Mouse (Mus musculus) adrenal gland, adult 8-10 months (tissue): ENCODE results near the gene A630095N17Rik. TPM values are rescaled to one million over a fixed set of nuclear protein-coding genes. Genes with fewer than 3 reads are reported as not detected.

Source experiments
- DNase-seq: peaks from one replicate; pipeline ENCODE4 v3.0.0; 2022
- total RNA-seq, 4 experiments: library from RNA; stranded (reverse); gene quantifications; 2 replicates each; pipeline ENCODE4 v1.2.4; 2022

Gene A630095N17Rik
- total RNA-seq, 4 experiments from 2014 or later = not detected

DNA sequence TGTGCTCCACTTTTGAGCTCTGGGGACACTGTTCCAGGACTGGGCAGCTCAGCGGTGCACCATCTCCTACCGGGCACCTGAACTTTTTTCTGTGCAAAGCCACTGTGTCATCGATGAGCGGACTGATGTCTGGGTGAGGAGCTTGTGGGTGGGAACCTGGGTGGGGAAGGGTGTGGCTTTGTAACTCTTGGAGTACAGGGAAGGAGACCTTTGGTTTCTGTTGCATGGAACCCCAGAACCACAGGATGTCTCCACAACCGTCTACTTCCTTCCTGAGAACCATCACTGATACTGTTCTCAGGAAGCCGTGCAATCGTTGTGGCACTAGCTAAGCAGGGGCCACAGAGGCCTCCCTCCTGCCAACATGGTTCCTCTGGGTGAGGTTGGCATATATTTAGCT, 18.8 kb downstream of the A630095N17Rik start:
- no peak for DNase-seq

DNA sequence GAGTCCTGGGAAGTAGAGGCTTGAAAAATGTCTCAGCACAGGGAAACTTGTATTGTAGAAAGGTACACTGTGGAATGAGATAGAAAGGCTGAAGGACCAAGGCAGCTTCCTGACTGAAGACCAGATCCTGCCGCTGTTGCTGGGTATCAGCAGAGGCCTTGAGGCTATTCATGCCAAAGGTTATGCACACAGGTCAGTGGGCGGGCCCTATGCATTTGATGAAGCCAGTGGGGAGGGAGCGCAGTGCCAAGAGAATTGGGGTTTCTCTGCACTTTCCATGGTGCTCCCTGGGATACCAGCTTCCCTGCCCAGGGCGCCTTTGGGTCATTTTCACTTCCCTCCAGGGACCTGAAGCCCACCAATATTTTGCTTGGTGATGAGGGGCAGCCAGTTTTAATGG, 19.4 kb downstream of the A630095N17Rik start:
- no peak for DNase-seq

DNA sequence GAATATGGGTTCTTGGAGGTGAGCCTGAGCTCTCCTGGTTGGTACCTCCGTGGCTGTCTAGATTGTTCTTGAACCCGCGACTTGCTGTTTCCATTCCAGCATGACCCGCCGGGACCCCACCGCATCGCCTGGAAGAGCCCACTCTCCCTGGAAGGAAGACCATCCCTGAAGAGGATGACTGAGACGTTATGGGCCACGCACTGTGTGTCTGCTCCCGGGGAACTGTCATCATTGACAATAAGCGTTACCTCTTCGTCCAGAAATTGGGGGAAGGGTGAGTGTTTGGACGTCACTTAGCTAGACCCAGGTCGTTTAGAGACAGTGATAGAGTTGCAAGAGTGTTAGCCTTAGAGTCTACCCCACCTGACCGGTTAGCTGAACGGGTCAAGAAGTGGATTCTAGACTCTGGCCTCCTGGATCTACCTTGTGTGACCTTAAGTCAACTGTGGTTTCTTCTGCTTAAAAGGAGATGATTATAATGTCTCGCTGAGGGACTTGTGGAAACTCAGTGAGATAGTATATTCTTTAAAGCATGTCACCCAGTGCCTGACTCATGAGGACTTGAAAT, 20.7 kb downstream of the A630095N17Rik start:
- DNase-seq = no peak

GRCm38 (mm10) chr1:75210136-75211087, 21.5 kb downstream of the A630095N17Rik start, which contains the start of the genes Glb1l and Stk16:
Gene Glb1l (minus strand): TSS chr1:75210813.
Gene Stk16 (plus strand): TSS chr1:75210838.
- peak; percentile 95 for DNase-seq

- peak; percentile 34 for DNase-seq
Measured at GRCm38 (mm10) chr1:75208967-75209678, 22.8 kb downstream of the A630095N17Rik start.

GRCm38 (mm10) chr1:75201236-75201635, 30.7 kb downstream of the A630095N17Rik start:
- no peak for DNase-seq

- peak; percentile 41 for DNase-seq
Measured at GRCm38 (mm10) chr1:75192452-75192851, 39.5 kb downstream of the A630095N17Rik start.

DNA sequence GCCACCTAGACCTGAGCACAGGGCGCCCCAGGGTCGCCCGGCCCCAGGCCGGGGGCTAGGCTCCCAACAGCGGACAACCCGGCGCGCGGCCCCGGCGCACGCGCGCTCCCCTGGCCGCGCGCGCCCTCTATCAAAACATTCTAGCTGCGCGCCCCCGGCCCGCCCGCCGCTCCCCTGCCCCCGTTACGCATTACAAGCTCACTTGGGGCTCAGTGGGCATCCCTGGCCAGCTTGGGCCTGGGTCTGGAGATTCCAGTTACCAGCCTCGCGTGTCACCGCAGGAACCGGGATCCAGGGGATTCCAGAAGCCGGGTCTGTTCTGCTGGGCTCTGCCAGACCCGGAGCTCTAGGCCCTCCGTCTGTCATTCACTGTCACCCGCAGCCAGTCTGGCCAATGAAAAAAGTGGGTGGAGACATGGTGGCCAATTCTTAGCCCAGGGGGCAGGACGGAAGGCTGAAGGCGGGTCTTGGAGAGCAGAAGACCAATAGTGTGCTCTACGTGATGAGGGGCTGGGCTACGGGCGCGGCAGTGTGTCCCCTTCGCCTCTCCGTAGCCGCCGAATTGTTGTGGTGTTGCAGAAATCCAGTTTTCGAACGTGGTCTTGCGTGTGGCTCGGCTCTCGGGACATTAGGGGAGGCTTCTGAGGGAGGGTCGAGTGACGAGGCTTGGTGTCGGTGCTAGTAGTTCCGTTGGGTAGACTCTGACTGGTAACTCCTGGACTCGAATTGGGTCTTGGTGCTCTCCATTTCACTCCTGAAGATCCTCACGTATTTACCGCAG, 40.1 kb downstream of the A630095N17Rik start, which contains the start of the genes Ankzf1 and Atg9a:
Gene Ankzf1, plus strand, starts transcription at position 530 of the 781 bp plus-strand sequence.
Gene Atg9a, minus strand, starts transcription at position 575 of the 781 bp plus-strand sequence.
- DNase-seq = peak; percentile 98

- DNase-seq = no peak
Measured at GRCm38 (mm10) chr1:75191258-75191621, 40.7 kb downstream of the A630095N17Rik start.

- DNase-seq = no peak
Measured at GRCm38 (mm10) chr1:75190577-75190976, 41.3 kb downstream of the A630095N17Rik start.

- DNase-seq = no peak
Measured at GRCm38 (mm10) chr1:75187914-75188483, 43.9 kb downstream of the A630095N17Rik start.

- DNase-seq = no peak
Measured at GRCm38 (mm10) chr1:75187126-75187525, 44.8 kb downstream of the A630095N17Rik start.

GRCm38 (mm10) chr1:75185495-75185894, 46.4 kb downstream of the A630095N17Rik start:
- no peak for DNase-seq

DNA sequence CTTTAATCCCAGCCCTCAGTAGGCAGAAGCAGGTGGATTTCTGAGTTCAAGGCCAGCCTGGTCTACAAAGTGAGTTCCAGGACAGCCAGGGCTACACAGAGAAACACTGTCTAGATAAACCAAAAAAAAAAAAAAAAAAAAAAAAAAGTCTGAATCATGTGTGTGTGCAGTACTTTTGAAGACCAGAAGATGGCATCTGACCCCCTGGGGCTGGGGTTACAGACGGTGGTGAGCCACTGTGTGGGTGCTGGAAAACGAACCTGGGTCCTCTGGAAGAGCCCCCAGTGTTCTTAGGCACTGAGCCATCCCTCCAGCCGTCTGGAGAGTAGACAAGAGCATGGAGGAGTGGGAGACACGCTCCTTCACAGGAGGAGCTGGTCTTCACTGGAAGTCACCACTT, 49.7 kb downstream of the A630095N17Rik start:
- DNase-seq = no peak

DNA sequence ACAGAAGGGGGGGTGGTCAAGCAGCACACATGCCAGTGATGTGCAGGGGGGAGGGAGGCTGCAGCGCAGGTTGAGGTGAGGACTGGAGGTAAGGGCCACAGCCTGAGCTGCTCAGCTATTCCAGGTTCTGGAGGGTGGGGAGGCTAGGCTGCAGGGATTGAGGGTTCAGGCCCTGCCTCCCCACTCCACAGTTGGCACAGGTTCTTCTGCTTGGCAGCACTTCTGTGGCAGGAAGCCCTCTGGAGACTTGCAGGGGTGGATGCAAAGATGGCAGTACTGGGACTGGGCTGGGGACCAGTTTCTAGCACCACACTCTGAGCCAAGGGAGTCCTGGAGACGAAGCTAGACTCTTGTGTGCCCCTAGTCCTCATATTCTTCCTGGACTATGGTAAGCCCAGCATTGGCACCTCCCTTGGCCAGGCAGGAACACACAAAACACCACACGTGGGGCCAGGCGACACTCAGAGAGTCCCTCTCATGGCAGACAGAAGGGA, 50.5 kb downstream of the A630095N17Rik start:
- DNase-seq = no peak

DNA sequence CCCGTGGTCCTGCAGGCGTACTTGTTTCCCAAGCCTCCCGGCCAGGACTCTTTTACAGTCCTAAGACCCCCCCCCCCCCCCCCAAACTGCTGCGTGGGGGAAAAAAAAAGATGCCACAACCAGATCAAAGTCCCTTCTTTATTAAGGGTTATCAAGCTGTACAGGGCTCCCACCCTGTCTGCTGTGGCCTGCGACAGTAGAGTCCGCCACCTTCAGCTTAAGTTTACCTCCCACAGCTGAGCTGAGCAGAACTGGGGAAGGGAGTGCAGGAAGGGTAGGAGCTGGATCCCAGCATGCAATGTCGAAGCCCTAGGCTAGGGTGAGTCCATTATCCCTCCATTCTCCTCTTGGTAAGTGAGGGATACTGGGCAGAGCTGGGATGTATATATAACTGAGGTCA, 51.2 kb downstream of the A630095N17Rik start:
- no peak for DNase-seq

GRCm38 (mm10) chr1:75180105-75180590, 51.8 kb downstream of the A630095N17Rik start, which contains the start of gene Abcb6:
Gene Abcb6 (minus strand): TSS chr1:75180392.
- peak; percentile 85 for DNase-seq

DNA sequence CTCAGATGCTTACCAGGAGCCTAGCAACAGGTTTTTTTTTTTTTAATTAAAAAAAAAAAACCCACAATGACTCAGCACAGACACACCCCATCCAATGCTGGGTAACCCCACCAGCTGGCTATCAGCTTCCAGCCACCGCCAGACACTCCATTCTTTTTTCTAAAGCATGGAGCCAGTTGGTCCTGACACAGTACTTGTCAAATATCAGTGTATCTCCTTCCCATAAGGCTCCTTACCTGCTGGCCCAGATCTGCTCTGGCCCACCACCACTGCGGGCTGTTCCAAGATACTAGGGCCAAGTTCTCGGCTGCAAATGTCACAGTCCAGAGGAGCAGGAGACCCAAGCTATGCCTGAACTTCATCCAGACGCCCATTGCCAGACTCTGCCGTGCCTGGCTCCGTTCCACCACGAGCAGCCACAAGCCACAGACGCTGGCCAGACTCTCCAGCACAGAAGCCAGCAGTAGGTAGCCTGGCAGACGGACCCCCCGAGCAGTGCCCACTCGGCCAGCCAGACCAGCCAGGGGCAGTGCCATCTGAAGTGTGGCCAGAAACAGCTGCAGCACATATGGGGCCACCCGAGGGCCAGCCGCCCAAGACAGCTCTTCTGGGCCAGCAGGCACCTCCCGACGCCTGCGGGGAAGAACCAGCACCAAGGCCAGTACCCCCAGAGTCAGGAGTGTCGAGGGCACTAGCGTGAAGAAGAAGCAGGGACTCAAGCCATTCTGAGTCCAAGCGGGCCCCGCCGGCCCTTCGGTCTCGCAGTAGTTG, 52.4 kb downstream of the A630095N17Rik start:
- no peak for DNase-seq
